Comparison of ENCODE assay signal across 19 mouse cellular contexts in the genomic region with DNA sequence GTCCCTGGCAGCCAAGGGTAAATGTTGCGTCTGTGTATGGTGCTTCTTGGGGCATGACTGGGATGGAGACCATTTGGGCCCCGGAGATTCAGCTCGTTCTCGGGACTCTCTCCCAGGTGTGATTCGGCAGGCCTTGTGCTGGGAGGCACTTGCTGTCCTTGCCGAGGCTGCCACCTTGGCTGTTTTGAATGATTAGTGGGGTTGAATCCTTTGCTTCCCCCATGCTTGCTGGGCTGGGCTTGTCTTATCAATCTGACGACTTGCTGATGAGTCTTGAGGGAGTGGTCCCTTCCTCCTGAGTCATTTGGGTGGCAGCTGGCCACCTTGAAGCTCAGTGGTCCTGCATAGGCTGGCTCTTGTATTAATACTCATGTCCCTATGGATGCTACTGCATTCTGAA. TPM values are rescaled to one million over a fixed set of nuclear protein-coding genes. Genes with fewer than 3 reads are reported as not detected.
DNase-seq lines count a peak whose midpoint lies in the region; ATAC-seq and TF ChIP-seq lines count a peak whose summit lies in the region.
"Had no signal": no experiment of that assay in that cellular context is flagged by ENCODE, and none has a peak within 500 bp of the region (broad histone marks: within the 10 kb centered on the region; RNA-seq: fewer than 3 reads in every experiment).

No protein-coding gene starts in this region.

- peak overlapping the region; percentile 48; the same call in 1 of the 2 replicates for H3K4me3 ChIP-seq in hindbrain, embryonic 13.5 days
- no peak overlapping the region for H3K4me3 ChIP-seq in hindbrain, embryonic 10.5 days
- peak overlapping the region; percentile 30; the same call in 1 of the 2 replicates for H3K4me3 ChIP-seq in cortical plate, adult 2 months (ENCODE audit: insufficient read depth, low read length)
- H3K4me3 ChIP-seq in forebrain, embryonic 16.5 days (replicated peaks; ENCODE audit: low read length): no peak overlapping the region
- H3K4me3 ChIP-seq in midbrain, embryonic 14.5 days (replicated peaks; ENCODE audit: low read depth, low read length): no peak overlapping the region
- no peak overlapping the region for H3K4me3 ChIP-seq in lung, postnatal 0 days (ENCODE audit: low read depth, low read length)
- H3K4me3 ChIP-seq: gastrocnemius, adult 2 months had no signal

- H3K9me3 ChIP-seq in hindbrain, embryonic 13.5 days: no peaks in the 10 kb centered on the region
- H3K9me3 ChIP-seq in hindbrain, embryonic 10.5 days: no peaks in the 10 kb centered on the region
- H3K9me3 ChIP-seq in forebrain, embryonic 16.5 days (ENCODE audit: control insufficient read depth, low read length): no peaks in the 10 kb centered on the region
- no peaks in the 10 kb centered on the region for H3K9me3 ChIP-seq in midbrain, embryonic 14.5 days (ENCODE audit: control insufficient read depth, low read length)
- no peaks in the 10 kb centered on the region for H3K9me3 ChIP-seq in lung, postnatal 0 days (ENCODE audit: low read length)
- H3K9me3 ChIP-seq: kidney, embryonic 15.5 days had no signal

- H3K27me3 ChIP-seq in hindbrain, embryonic 13.5 days: peaks cover 16% of the 10 kb centered on the region
- peaks cover 21% of the 10 kb centered on the region for H3K27me3 ChIP-seq in hindbrain, embryonic 10.5 days (ENCODE audit: insufficient read depth, poor library complexity, severe bottlenecking)
- no peaks in the 10 kb centered on the region for H3K27me3 ChIP-seq in forebrain, embryonic 16.5 days (replicated peaks; ENCODE audit: control insufficient read depth, insufficient read depth, low read length)
- no peaks in the 10 kb centered on the region; the same call in 1 of the 2 replicates for H3K27me3 ChIP-seq in midbrain, embryonic 14.5 days (ENCODE audit: control insufficient read depth, insufficient read depth, low read length)
- 0 out of 2 replicates have a peak, but pooled peaks cover 4% of the 10 kb centered on the region for H3K27me3 ChIP-seq in lung, postnatal 0 days (replicated peaks; ENCODE audit: insufficient read depth, low read length)

- intact Hi-C loops in left cerebral cortex, postnatal 10 days (cut with DNase I): loop anchor here (2.0 to 10.0 kb wide), 3 partner anchors 97 to 227 kb away; no protein-coding TSS in a partner anchor

- no peak for TF ChIP-seq POLR2A in cortical plate, adult 2 months (IDR thresholded peaks at IDR 0.05; ENCODE audit: extremely low read depth, insufficient read depth, low read length)

- H3K4me2 ChIP-seq in hindbrain, embryonic 13.5 days: peak overlapping the region; percentile 86
- peak overlapping the region; percentile 91 for H3K4me2 ChIP-seq in forebrain, embryonic 16.5 days (ENCODE audit: low read length)
- H3K4me2 ChIP-seq in midbrain, embryonic 14.5 days (ENCODE audit: low read length): peak overlapping the region; percentile 91
- no peak overlapping the region for H3K4me2 ChIP-seq in lung, postnatal 0 days (replicated peaks; ENCODE audit: low read depth, low read length)

- TF ChIP-seq CTCF in cortical plate, adult 2 months (IDR thresholded peaks at IDR 0.05; ENCODE audit: extremely low read depth, insufficient read depth, low read length): no peak
- TF ChIP-seq CTCF in lung, postnatal 0 days (IDR thresholded peaks at IDR 0.05): no peak

- no peak for DNase-seq in hindbrain, embryonic 10.5 days (ENCODE audit: low spot score)
- no peak for DNase-seq in midbrain, embryonic 14.5 days
- DNase-seq in frontal cortex, postnatal 14 days (ENCODE audit: low spot score in 2 of 2): no peak
- DNase-seq in lung, postnatal 0 days (ENCODE audit: low spot score): no peak
- DNase-seq in left cerebral cortex, postnatal 10 days (ENCODE audit: extremely low spot score in 1 of 2, low spot score in 2 of 2): no peak
- DNase-seq: adrenal gland, postnatal 36 days; B cell, adult 2 months; cerebellum, adult 11-12 months; cerebellum, postnatal 14 days; embryo, embryonic 11 days; gastrocnemius, adult 2 months; heart, postnatal 4 days; lung, adult 18-20 months; thymus, postnatal 36 days had no signal

- TF ChIP-seq EP300 in lung, postnatal 0 days (IDR thresholded peaks at IDR 0.05): no peak

- no peak overlapping the region for H3K27ac ChIP-seq in hindbrain, embryonic 13.5 days
- no peak overlapping the region for H3K27ac ChIP-seq in hindbrain, embryonic 10.5 days
- no peak overlapping the region for H3K27ac ChIP-seq in cortical plate, adult 2 months (ENCODE audit: insufficient read depth, low read length)
- H3K27ac ChIP-seq in forebrain, embryonic 16.5 days (ENCODE audit: low read length): no peak overlapping the region
- H3K27ac ChIP-seq in midbrain, embryonic 14.5 days (replicated peaks; ENCODE audit: low read depth, low read length): no peak overlapping the region
- no peak overlapping the region for H3K27ac ChIP-seq in lung, postnatal 0 days (ENCODE audit: low read length)
- H3K27ac ChIP-seq: gastrocnemius, adult 2 months; kidney, embryonic 15.5 days had no signal

- peaks cover 5% of the 10 kb centered on the region for H3K4me1 ChIP-seq in hindbrain, embryonic 13.5 days (replicated peaks)
- H3K4me1 ChIP-seq in hindbrain, embryonic 10.5 days (replicated peaks): peaks cover 7% of the 10 kb centered on the region; the same call in 1 of the 2 replicates
- H3K4me1 ChIP-seq in cortical plate, adult 2 months (ENCODE audit: control insufficient read depth, insufficient read depth, low read length): no peaks in the 10 kb centered on the region
- peaks cover 6% of the 10 kb centered on the region for H3K4me1 ChIP-seq in forebrain, embryonic 16.5 days (replicated peaks; ENCODE audit: control insufficient read depth, insufficient read depth, low read length)
- H3K4me1 ChIP-seq in midbrain, embryonic 14.5 days (ENCODE audit: control insufficient read depth, insufficient read depth, low read length): 0 out of 2 replicates have a peak, but pooled peaks cover 4% of the 10 kb centered on the region
- H3K4me1 ChIP-seq in lung, postnatal 0 days (ENCODE audit: insufficient read depth, low read depth, low read length): no peaks in the 10 kb centered on the region

- H3K36me3 ChIP-seq in hindbrain, embryonic 13.5 days: no peaks in the 10 kb centered on the region
- no peaks in the 10 kb centered on the region for H3K36me3 ChIP-seq in hindbrain, embryonic 10.5 days
- no peaks in the 10 kb centered on the region for H3K36me3 ChIP-seq in forebrain, embryonic 16.5 days (ENCODE audit: control insufficient read depth, insufficient read depth)
- no peaks in the 10 kb centered on the region for H3K36me3 ChIP-seq in midbrain, embryonic 14.5 days (ENCODE audit: control insufficient read depth, insufficient read depth, low read length)
- H3K36me3 ChIP-seq in lung, postnatal 0 days (ENCODE audit: insufficient read depth, low read length): no peaks in the 10 kb centered on the region
- H3K36me3 ChIP-seq: kidney, embryonic 15.5 days had no signal

- WGBS in hindbrain, embryonic 13.5 days: 82% methylated on average over 7 of the region's 7 CpGs
- WGBS in hindbrain, embryonic 10.5 days: 76% methylated on average over 7 of the region's 7 CpGs
- 87% methylated on average over 7 of the region's 7 CpGs for WGBS in forebrain, embryonic 16.5 days
- WGBS in midbrain, embryonic 14.5 days: 78% methylated on average over 7 of the region's 7 CpGs
- WGBS in lung, postnatal 0 days: 58% methylated on average over 7 of the region's 7 CpGs

- H3K9ac ChIP-seq in hindbrain, embryonic 13.5 days: no peak overlapping the region
- H3K9ac ChIP-seq in forebrain, embryonic 16.5 days (replicated peaks; ENCODE audit: low read depth, low read length): no peak overlapping the region
- no peak overlapping the region for H3K9ac ChIP-seq in midbrain, embryonic 14.5 days (replicated peaks; ENCODE audit: low read length)
- H3K9ac ChIP-seq in lung, postnatal 0 days (replicated peaks; ENCODE audit: low read depth): no peak overlapping the region

- 0 out of 2 replicates have a peak, but pooled peaks have one; percentile 21 for ATAC-seq in hindbrain, embryonic 13.5 days (ENCODE audit: low FRiP score)
- no peak for ATAC-seq in forebrain, embryonic 16.5 days
- no peak for ATAC-seq in midbrain, embryonic 14.5 days (ENCODE audit: low FRiP score, low TSS enrichment)
- ATAC-seq in lung, postnatal 0 days: no peak
- ATAC-seq: intestine, postnatal 0 days had no signal

RNA-seq across cellular contexts. Expression of a gene that starts 52.0 kb away (rescaled TPM):
- 8.9 and 11.4 TPM in 2 replicates for polyA plus RNA-seq in hindbrain, embryonic 13.5 days (2015; fragmentation: Nextera tagmentation; extraction: Ambion mirVana)
- polyA plus RNA-seq in hindbrain, embryonic 10.5 days (2016; fragmentation: Nextera tagmentation; extraction: Ambion mirVana): 20.2 and 20.7 TPM in 2 replicates
- polyA plus RNA-seq in cortical plate, adult 2 months (2012; rRNA removed): 10.0 and 10.9 TPM in 2 replicates
- polyA plus RNA-seq in forebrain, embryonic 16.5 days (2015; fragmentation: Nextera tagmentation; extraction: Ambion mirVana): 8.7 and 9.8 TPM in 2 replicates
- polyA plus RNA-seq in midbrain, embryonic 14.5 days (2014; fragmentation: Nextera tagmentation; extraction: Ambion mirVana): 3.9 and 8.3 TPM in 2 replicates
- polyA plus RNA-seq in lung, postnatal 0 days (2015; fragmentation: Nextera tagmentation; extraction: Ambion mirVana): 24.6 and 26.4 TPM in 2 replicates
- 1 to 10 TPM; 2.6 to 4.2 TPM for total RNA-seq in left cerebral cortex, postnatal 10 days (2021)

Comparison
In these comparisons a context has a peak if more than half of its experiments do, and no peak if none do; other contexts are left out.
1. H3K4me3 ChIP-seq: peak in hindbrain, embryonic 13.5 days (single experiment) and cortical plate, adult 2 months (single experiment); none in hindbrain, embryonic 10.5 days (single experiment), forebrain, embryonic 16.5 days (single experiment), midbrain, embryonic 14.5 days (single experiment) and lung, postnatal 0 days (single experiment).